Mouse (Mus musculus) myocyte (in vitro differentiated cells): ENCODE results near the gene Slc26a1.

Experiments used
- MYOG ChIP-seq, 3 experiments: IDR thresholded peaks; one replicate each; pipeline ENCODE4 v1.6.1; 2011; ENCODE audit warnings: control low read depth in 2 of 3, low read depth in 2 of 3, mild to moderate bottlenecking in 2 of 3; ENCODE audit not compliant: insufficient read length in 2 of 3, control insufficient read depth in 1 of 3, insufficient read depth in 1 of 3
- POLR2A ChIP-seq: IDR thresholded peaks from one replicate; pipeline ENCODE4 v1.6.1; 2011; ENCODE audit warnings: low read depth, mild to moderate bottlenecking, control low read depth, moderate library complexity; ENCODE audit not compliant: insufficient read length
- POLR2AphosphoS2 ChIP-seq: IDR thresholded peaks from one replicate; pipeline ENCODE4 v1.6.1; 2011; ENCODE audit warnings: low read depth, control low read depth; ENCODE audit not compliant: insufficient read length
- REST ChIP-seq: IDR thresholded peaks from one replicate; pipeline ENCODE4 v1.6.1; 2011; ENCODE audit warnings: mild to moderate bottlenecking, control low read depth, moderate library complexity; ENCODE audit not compliant: insufficient read depth, insufficient read length
- TCF12 ChIP-seq: IDR thresholded peaks from one replicate; pipeline ENCODE4 v1.6.1; 2011; ENCODE audit warnings: mild to moderate bottlenecking, control low read depth; ENCODE audit not compliant: poor library complexity, insufficient read depth, severe bottlenecking

- peak; percentile 96 for TF ChIP-seq POLR2A
- TF ChIP-seq MYOG (IDR thresholded peaks at IDR 0.05; ENCODE audit: control insufficient read depth in 1 of 3, insufficient read depth in 1 of 3, insufficient read length in 2 of 3, low read depth in 2 of 3): peak in 2 of 3 experiments; percentile 47 to 77
- peak; percentile 97 for TF ChIP-seq POLR2AphosphoS2
- no peak for TF ChIP-seq REST
- TF ChIP-seq TCF12: no peak
Measured at GRCm38 (mm10) chr5:108629634-108630483, 45.5 kb downstream of the Slc26a1 start, which contains the start of the genes Gak and Tmem175.
